Mouse (Mus musculus): ENCODE measurements around the gene Ugt8a. TPM values are rescaled to one million over a fixed set of nuclear protein-coding genes. Genes with fewer than 3 reads are reported as not detected.

The Ugt8a gene
- polyA plus RNA-seq, 1 experiment, result not detected

DNA sequence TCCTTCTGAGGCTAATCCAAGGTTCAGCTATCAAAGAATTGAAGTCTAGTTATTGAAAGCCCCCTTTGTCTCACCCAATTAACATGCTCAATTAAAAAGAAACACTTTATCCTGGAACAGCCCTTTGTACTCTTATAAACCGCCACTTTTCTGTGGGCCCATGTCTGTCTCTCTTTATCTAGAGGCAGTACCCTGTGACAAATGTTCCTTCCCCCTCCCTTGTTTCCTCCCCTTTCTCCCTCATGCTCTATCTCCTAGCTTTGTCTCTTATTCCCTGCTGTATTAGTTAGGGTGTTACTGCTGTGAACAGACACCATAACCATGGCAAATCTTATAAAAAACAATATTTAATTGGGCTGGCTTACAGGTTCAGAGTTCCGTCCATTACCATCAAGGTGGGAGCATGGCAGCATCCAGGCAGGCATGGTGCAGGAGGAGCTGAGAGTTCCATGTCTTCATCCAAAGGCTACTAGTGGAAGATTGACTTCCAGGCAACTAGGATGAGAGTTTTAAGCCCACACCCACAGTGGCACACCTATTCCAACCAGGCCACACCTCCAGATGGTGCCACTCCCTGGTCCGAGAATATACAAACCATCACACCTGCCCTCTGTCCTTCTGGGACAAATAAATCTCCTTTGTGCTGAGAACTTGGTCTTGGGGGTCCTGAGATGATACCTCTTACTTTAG is 17.9 kb upstream of the Ugt8a start:
- no peaks in the 10 kb centered on the region for H3K36me3 ChIP-seq (ENCODE audit: control insufficient read depth, insufficient read depth, low read length)
- no peak for DNase-seq (ENCODE audit: low read depth in 1 of 2, low spot score in 2 of 2)
- no peak overlapping the region for H3K27ac ChIP-seq (ENCODE audit: insufficient read depth, low read length)
- 88% methylated on average over 3 of the region's 3 CpGs for WGBS
- TF ChIP-seq POLR2A (IDR thresholded peaks at IDR 0.05; ENCODE audit: low read depth, low read length) (no peak), CTCF (IDR thresholded peaks at IDR 0.05; ENCODE audit: extremely low read depth, insufficient read depth, insufficient read length, insufficient replicate concordance) (no peak)
- H3K27me3 ChIP-seq (ENCODE audit: control insufficient read depth, insufficient read depth, low read length), result no peaks in the 10 kb centered on the region
- H3K4me3 ChIP-seq (ENCODE audit: extremely low read depth, insufficient read depth, insufficient read length), result no peak overlapping the region
- no peaks in the 10 kb centered on the region for H3K4me1 ChIP-seq (ENCODE audit: control insufficient read depth, insufficient read depth, insufficient read length)

- WGBS, result 78% methylated on average over 1 of the region's 1 CpGs
- TF ChIP-seq CTCF (IDR thresholded peaks at IDR 0.05; ENCODE audit: extremely low read depth, insufficient read depth, insufficient read length, insufficient replicate concordance) (no peak), POLR2A (IDR thresholded peaks at IDR 0.05; ENCODE audit: low read depth, low read length) (no peak)
- Histone ChIP-seq H3K4me3 (ENCODE audit: extremely low read depth, insufficient read depth, insufficient read length) (no peak overlapping the region), H3K27me3 (ENCODE audit: control insufficient read depth, insufficient read depth, low read length) (no peaks in the 10 kb centered on the region), H3K27ac (ENCODE audit: insufficient read depth, low read length) (no peak overlapping the region), H3K36me3 (ENCODE audit: control insufficient read depth, insufficient read depth, low read length) (no peaks in the 10 kb centered on the region), H3K4me1 (ENCODE audit: control insufficient read depth, insufficient read depth, insufficient read length) (no peaks in the 10 kb centered on the region)
- no peak for DNase-seq (ENCODE audit: low read depth in 1 of 2, low spot score in 2 of 2)
These were observed 16.5 kb upstream of the Ugt8a start for GRCm38 (mm10) chr3:125954881-125955280.

DNA sequence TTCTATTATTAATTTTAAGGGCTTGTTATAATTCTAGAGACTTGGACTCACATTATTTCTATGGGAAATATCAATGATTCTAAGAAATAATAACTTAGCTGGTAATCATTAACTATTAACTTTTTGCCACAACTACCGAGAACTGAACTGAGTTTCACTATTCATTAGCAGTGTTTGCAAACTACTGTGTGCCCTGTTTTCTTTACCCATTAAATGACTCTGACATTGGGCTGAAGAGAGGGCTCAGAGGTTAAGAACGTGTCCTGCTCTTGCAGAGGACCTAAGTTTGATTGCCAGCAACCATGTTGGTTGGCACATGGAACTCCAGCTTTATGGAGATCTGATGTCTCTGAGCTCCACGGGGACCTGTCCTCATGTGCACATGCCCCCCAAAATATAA is 2.4 kb upstream of the Ugt8a start:
- no peak for TF ChIP-seq POLR2A (IDR thresholded peaks at IDR 0.05; ENCODE audit: low read depth, low read length)
- no peak for TF ChIP-seq CTCF (IDR thresholded peaks at IDR 0.05; ENCODE audit: extremely low read depth, insufficient read depth, insufficient read length, insufficient replicate concordance)
- Histone ChIP-seq H3K27me3 (ENCODE audit: control insufficient read depth, insufficient read depth, low read length) (peaks cover 5% of the 10 kb centered on the region; the same call in 1 of the 2 replicates), H3K36me3 (ENCODE audit: control insufficient read depth, insufficient read depth, low read length) (no peaks in the 10 kb centered on the region), H3K4me3 (ENCODE audit: extremely low read depth, insufficient read depth, insufficient read length) (no peak overlapping the region), H3K27ac (ENCODE audit: insufficient read depth, low read length) (no peak overlapping the region), H3K4me1 (ENCODE audit: control insufficient read depth, insufficient read depth, insufficient read length) (no peaks in the 10 kb centered on the region; the same call in 1 of the 2 replicates)
- whole genome bisulfite sequencing, result 84% methylated on average over 3 of the region's 3 CpGs
- no peak for DNase-seq (ENCODE audit: low read depth in 1 of 2, low spot score in 2 of 2)

GRCm38 (mm10) chr3:125938756-125939109 is 314 bp upstream of the Ugt8a start:
- no peak for DNase-seq (ENCODE audit: low read depth in 1 of 2, low spot score in 2 of 2)
- no peaks in the 10 kb centered on the region for H3K36me3 ChIP-seq (ENCODE audit: control insufficient read depth, insufficient read depth, low read length)
- H3K27ac ChIP-seq (ENCODE audit: insufficient read depth, low read length), result no peak overlapping the region
- H3K27me3 ChIP-seq (ENCODE audit: control insufficient read depth, insufficient read depth, low read length), result peaks cover 5% of the 10 kb centered on the region; the same call in 1 of the 2 replicates
- TF ChIP-seq POLR2A (IDR thresholded peaks at IDR 0.05; ENCODE audit: low read depth, low read length), result no peak
- TF ChIP-seq CTCF (IDR thresholded peaks at IDR 0.05; ENCODE audit: extremely low read depth, insufficient read depth, insufficient read length, insufficient replicate concordance), result no peak
- WGBS, result 5% methylated on average over 34 of the region's 37 CpGs
- H3K4me1 ChIP-seq (ENCODE audit: control insufficient read depth, insufficient read depth, insufficient read length), result no peaks in the 10 kb centered on the region; the same call in 1 of the 2 replicates
- no peak overlapping the region for H3K4me3 ChIP-seq (ENCODE audit: extremely low read depth, insufficient read depth, insufficient read length)

DNA sequence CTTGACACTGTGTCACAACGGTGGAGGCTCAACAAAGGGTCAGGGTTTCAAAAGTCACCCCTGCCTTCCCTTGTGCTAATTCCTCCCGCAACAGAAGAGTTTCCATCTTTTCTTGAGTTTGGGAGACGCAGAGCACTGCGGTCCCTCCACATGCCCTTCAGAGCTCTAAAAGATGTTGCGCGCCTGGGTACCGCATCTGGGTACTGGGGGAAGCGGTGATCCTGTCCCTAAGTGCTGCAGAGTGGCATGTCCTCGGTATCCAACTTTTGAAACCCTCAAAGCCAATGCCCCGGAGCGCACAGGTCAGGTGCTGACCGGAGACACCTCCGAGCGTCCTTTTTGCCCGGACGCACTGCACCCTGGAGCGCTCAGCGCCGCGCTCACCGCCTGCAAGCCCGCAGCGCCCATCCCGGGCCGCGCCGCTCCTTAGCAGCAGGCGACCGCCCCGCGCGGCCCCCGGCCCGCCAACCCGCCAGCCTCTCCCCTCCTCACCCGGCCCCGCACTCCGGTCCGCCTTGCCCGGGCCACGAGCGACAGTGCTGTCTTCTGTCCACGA is 805 bp downstream of the Ugt8a start:
- no peak for DNase-seq (ENCODE audit: low read depth in 1 of 2, low spot score in 2 of 2)
- H3K36me3 ChIP-seq (ENCODE audit: control insufficient read depth, insufficient read depth, low read length), result no peaks in the 10 kb centered on the region
- peaks cover 5% of the 10 kb centered on the region; the same call in 1 of the 2 replicates for H3K27me3 ChIP-seq (ENCODE audit: control insufficient read depth, insufficient read depth, low read length)
- no peak overlapping the region for H3K4me3 ChIP-seq (ENCODE audit: extremely low read depth, insufficient read depth, insufficient read length)
- WGBS, result 8% methylated on average over 43 of the region's 43 CpGs
- TF ChIP-seq CTCF (IDR thresholded peaks at IDR 0.05; ENCODE audit: extremely low read depth, insufficient read depth, insufficient read length, insufficient replicate concordance) (no peak), POLR2A (IDR thresholded peaks at IDR 0.05; ENCODE audit: low read depth, low read length) (no peak)
- H3K27ac ChIP-seq (ENCODE audit: insufficient read depth, low read length), result no peak overlapping the region
- H3K4me1 ChIP-seq (ENCODE audit: control insufficient read depth, insufficient read depth, insufficient read length), result no peaks in the 10 kb centered on the region; the same call in 1 of the 2 replicates

DNA sequence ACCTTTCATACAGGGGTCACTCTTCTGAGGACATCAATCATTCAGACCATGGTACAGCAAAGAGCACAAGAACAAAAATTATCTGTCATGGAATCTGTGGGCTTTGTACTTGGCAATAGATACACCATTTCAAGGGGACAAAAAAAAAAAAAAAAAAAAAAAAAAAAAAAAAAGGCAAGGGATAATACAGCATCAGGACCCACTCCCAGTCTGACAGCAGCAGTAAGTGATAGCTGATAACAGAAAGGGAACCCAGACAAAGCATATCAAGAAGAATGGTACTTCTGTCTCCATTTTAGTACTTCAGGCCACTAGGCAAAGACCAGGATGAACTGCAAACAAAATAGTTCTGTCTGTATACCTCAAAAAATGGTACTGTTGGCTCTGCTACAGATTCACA is 2.6 kb downstream of the Ugt8a start:
- Histone ChIP-seq H3K4me3 (ENCODE audit: extremely low read depth, insufficient read depth, insufficient read length) (no peak overlapping the region), H3K27ac (ENCODE audit: insufficient read depth, low read length) (no peak overlapping the region), H3K4me1 (ENCODE audit: control insufficient read depth, insufficient read depth, insufficient read length) (no peaks in the 10 kb centered on the region; the same call in 1 of the 2 replicates), H3K27me3 (ENCODE audit: control insufficient read depth, insufficient read depth, low read length) (peaks cover 5% of the 10 kb centered on the region; the same call in 1 of the 2 replicates), H3K36me3 (ENCODE audit: control insufficient read depth, insufficient read depth, low read length) (no peaks in the 10 kb centered on the region)
- no peak for DNase-seq (ENCODE audit: low read depth in 1 of 2, low spot score in 2 of 2)
- TF ChIP-seq CTCF (IDR thresholded peaks at IDR 0.05; ENCODE audit: extremely low read depth, insufficient read depth, insufficient read length, insufficient replicate concordance) (no peak), POLR2A (IDR thresholded peaks at IDR 0.05; ENCODE audit: low read depth, low read length) (no peak)
